Mouse (Mus musculus) induced T-regulatory cell, adult 2 months (primary cell): ENCODE results near the gene Gm11562.

Experiments used
- DNase-seq: peaks from one replicate; pipeline ENCODE4 v3.0.0-alpha.2; 2012; ENCODE audit warnings: low read depth

Gene Gm11562

GRCm38 (mm10) chr11:99583245-99583704 is 37.0 kb downstream of the Gm11562 start, which contains the start of gene Krtap1-4:
Krtap1-4 (minus strand) TSS chr11:99583654.
- DNase-seq: no peak

DNA sequence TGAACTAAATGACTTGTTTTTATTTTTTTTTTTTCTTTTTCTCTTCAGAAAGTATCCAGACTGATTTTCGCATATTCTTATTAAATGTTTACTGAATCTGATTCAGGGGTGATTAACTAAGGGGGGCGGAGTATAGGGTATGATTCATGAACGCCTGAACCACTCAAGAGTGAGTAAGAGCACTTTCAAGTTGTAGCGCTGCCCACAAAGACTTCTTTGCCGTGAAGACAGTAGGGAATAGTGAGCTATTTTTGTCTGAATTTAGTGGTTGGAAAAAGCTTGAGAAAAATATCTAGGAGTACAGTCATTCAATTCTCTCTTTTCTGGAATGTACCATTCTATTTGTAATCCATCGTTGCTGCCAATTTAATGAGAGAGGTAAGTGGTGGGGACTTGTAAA is 38.7 kb downstream of the Gm11562 start:
- no peak for DNase-seq

GRCm38 (mm10) chr11:99581051-99581450 is 39.2 kb downstream of the Gm11562 start:
- no peak for DNase-seq

GRCm38 (mm10) chr11:99580636-99581035 is 39.6 kb downstream of the Gm11562 start, which contains the start of gene Krtap1-5:
Krtap1-5 (minus strand) TSS chr11:99581016.
- no peak for DNase-seq

DNA sequence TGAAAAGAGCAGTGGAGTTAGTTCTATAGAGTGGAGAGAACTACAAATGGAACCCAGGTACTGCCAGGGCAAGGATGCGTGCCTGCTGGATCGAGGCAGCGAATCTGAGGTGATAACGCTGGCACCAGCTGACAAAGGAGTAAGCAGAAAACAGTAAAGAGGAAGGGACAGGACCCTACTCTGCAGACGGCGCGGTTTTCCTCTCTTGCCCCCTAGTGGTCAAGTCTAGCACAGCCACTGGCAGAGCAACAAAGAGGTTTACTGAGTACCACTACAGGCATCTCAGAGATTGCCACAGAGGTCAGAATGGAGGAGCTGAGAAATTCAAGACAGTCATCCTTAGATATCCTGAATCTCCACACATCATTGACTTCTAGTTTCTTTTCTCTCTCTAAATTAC is 46.1 kb downstream of the Gm11562 start:
- peak; percentile 61 for DNase-seq

- no peak for DNase-seq
Measured at GRCm38 (mm10) chr11:99573164-99573563, 47.1 kb downstream of the Gm11562 start.
